Mouse (Mus musculus) ovary, postnatal 10 days (tissue): ENCODE results near the gene Ehmt2.
A peak's percentile ranks its signal among the peaks of the same experiment; 100 is the strongest.
"Not testable (repeated sequence)": the region's sequence is repeated elsewhere in the genome, so short reads cannot be mapped to it uniquely, and the experiment has no call there.

Experiments
- DNase-seq: peaks from one replicate; pipeline ENCODE4 v3.0.0; 2022; ENCODE audit warnings: low spot score

The Ehmt2 gene

DNA sequence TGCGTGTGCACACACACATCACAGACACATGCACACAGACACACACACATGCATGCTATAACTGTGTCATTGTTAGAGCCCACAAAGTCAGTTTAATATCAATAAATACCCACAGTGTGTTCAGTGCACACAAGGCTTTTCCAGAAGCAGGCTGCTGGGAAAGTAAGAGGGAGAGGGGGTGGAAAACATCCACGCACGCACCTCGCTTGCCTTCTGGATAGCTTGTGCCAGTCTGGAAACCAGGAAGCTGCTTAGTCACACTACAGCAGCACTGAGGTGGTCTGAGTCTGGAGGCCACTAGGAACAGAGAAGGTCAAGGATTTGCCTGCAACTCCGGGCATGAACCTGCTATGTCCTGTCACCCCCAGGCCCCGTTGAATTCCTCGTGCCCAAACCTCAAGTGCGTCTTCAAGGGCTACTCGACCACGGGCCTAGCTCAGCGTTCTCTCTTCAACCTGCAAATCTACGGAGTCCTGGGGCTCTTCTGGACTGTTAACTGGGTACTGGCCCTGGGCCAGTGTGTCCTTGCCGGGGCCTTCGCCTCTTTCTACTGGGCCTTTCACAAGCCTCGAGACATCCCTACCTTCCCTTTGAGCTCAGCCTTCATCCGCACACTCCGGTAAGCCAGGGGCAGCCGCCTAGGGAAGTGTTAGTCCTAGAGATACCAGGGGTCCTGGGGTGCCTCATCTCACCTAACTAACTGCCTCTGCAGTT lies 29.2 kb downstream of the Ehmt2 start:
- DNase-seq: no peak

- DNase-seq: no peak
Observed at GRCm38 (mm10) chr17:34928841-34929240, 30.6 kb downstream of the Ehmt2 start.

GRCm38 (mm10) chr17:34931061-34931734 lies 32.9 kb downstream of the Ehmt2 start, which contains the start of gene Neu1:
Gene Neu1, plus strand, starts transcription at chr17:34931253.
- peak; percentile 88 for DNase-seq

- no peak for DNase-seq
Observed at GRCm38 (mm10) chr17:34931735-34932098, 33.4 kb downstream of the Ehmt2 start.

GRCm38 (mm10) chr17:34932287-34932686 lies 34.0 kb downstream of the Ehmt2 start:
- no peak for DNase-seq

GRCm38 (mm10) chr17:34934031-34934430 lies 35.8 kb downstream of the Ehmt2 start:
- no peak for DNase-seq

DNA sequence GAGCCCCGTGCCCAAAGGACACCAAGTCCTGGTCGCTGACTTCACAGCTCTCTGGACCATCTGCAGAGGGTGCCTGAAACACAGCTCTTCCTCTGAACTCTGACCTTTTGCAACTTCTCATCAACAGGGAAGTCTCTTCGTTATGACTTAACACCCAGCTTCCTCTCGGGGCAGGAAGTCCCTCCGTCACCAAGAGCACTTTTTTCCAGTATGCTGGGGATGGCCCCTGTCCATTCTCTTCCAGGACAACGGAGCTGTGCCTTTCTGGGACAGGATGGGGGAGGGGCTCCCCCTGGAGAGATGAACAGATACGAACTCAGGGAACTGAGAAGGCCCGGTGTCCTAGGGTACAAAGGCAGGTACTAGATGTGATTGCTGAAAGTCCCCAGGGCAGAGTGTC lies 36.6 kb downstream of the Ehmt2 start:
- DNase-seq: no peak

DNA sequence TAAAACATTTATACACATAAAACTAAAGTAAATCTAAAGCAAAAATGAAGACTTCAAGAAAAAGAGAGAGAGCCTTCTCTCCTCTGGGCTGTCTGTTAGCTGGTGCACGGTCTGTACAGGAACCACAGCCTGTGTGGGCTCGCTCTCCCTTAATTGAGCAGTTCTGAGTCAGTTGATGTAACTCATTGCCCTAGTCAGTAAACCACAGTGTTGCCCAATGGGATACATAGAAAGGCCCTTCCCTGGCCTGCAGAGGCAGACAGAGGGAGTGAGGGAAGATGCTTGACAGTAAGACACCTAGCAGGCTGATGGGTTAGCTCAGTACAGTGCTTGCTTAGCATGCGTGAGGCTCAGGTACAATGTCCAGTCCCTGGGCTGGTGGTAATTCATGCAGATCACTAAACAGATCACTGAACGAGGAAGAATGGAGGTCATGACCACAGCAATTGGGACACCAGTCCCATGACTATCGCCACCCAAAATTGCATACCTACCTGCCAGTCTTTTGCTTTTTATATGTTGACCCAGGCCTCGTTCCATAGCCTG lies 39.8 kb downstream of the Ehmt2 start:
- DNase-seq: no peak

DNA sequence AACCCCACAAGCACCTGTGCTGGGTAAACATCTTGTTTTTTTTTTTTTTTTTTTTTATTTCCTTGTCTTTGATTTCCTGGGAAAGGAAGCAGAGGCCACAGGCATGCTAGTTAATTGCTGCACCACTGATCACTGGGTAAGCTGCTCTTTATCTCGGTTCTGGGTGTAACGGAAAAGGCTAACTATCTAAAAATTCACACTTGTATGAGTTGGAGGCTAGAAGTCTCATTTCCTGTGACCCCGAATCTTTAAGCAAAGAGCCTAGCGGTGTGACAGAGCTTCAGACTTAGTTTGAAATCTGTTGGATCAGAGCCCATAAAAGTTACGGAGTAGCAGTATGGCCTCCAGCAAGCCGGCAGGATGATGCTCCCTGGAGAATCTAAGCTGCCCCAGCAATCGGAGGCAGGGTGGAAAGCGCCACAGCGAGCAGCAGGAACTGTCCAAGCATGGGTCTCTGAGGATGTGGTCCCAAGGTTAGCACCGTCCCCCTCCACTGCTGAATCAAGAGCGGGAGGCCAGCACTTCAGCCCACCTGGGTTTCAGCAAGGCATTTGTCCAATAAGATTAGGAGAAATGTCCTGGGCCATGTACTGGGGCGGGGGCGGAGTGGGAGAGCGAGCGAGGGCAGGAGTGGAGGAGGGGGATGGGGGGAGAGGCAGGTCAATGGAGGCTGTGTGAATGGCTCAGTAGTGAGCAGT lies 43.2 kb downstream of the Ehmt2 start:
- no peak for DNase-seq

- no peak for DNase-seq
Observed at GRCm38 (mm10) chr17:34943128-34943815, 45.0 kb downstream of the Ehmt2 start.

DNA sequence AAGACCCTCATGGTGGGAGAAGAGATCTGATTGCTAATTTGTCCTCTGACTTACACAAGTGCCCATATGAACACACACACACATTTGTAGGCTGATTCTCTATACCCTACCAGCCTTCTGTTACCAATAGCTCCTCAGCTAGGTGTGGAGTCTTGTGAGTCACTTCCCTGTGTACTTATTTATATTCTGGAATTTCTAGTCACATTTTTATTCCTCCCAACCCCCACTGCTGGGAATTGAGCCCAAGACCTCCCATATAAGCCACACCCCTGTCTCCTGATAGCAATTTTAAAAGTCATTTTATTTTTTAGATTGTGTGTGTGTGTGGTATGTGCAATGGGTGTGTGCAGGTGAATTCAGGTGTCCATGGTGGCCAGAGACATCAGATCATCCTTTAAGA lies 46.1 kb downstream of the Ehmt2 start:
- DNase-seq: no peak

DNA sequence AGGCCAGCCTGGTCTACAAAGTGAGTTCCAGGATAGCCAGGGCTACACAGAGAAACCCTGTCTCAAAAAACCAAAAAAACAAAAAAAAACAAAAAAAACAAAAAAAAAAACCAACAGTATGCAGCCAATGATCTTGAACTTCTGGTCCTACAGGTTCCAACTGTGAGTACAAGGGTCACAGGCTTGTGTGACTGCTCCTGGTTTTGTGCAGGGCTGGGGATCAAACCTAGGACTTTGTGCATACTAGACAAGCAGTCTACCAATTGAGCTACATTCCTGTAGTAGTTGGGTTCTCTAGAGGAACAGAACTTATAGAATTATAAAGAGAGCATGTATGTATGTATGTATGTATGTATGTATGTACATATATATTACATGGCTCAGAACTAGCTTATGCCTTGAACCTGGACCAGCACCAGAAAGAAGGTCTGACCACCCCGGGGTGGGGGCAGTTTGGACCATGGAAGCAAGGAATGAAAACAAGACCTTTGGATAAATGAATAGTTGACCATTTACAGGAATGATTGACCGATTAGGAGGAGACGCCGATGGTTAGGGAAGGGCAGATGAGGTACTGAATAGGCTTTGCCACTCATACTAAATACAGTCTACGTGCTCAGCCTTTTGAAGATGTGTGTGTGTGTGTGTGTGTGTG lies 48.3 kb downstream of the Ehmt2 start:
- no peak for DNase-seq

GRCm38 (mm10) chr17:34947606-34948005 lies 49.3 kb downstream of the Ehmt2 start:
- no peak for DNase-seq

DNA sequence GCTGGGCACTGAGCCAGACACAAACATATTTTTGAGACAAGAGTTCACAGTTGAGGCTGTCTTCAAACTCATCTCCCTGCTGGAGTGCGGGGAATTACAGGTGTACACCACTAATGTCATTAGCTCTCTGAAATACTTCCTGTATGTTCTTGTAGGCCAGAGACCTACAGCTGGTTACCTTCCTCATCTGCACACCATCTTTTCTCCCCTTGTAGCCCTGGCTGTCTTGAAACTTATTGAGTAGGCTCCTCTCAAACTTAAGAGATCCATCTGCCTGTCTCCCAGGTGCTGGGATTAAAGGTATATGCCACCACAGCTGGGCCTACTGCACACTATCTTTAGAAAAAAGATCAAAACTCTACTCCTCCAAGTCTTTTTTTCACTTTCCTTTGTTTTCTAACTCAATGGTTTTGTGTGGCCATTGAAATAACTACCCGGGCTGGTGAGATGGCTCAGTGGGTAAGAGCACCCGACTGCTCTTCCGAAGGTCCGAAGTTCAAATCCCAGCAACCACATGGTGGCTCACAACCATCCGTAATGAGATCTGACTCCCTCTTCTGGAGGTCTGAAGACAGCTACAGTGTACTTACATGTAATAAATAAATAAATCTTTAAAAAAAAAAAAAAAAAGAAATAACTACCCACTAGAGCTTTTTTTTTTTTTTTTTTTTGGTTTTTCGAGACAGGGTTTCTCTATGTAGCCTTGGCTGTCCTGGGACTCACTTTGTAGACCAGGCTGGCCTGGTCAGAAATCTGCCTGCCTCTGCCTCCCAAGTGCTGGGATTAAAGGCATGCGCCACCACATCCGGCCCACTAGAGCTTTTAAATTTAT lies 50.7 kb downstream of the Ehmt2 start:
- DNase-seq: not testable (repeated sequence)

GRCm38 (mm10) chr17:34949553-34949969 lies 51.3 kb downstream of the Ehmt2 start:
- DNase-seq: no peak

DNA sequence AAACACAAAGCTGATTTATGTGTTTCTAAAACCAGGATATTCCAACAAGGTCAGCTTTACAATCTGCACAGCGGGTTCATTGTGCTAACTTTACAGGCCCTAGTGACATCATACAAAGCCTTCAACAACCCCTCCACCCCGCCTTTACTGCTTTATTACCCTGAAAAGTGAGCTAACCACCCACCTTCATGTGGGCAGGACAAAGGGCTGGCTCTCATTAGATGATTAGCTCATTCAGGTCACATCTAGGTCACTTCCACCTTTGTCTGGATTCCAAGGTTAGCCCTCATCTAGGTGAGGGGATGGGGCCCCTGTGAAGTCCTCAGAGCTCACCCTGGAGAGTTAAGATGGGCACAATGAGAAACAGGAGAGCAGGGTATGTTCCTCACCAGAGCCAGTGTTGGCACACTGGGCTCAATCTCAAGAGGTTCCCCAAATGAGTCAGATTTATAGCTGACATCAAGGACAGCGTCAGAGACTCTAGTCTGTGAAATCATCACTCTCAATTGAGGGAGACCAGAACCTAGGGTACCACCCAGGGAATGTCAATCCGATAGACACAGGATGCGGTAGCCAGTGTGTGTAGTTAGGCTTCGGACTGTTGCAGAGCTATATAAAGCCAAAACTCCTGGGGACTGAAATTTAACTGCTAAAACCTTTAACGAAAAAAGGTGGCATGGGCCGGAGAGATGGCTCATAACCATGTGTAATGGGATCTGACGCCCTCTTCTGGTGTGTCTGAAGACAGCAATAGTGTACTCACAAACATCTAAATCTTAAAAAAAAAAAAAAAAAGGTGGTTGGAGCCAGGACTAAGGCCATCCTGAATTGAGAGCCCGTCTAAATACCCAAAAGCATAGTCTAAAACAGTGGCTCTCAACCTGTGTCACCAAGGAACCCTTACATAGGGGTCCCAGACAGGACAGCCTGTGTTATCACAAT lies 52.5 kb downstream of the Ehmt2 start:
- DNase-seq: no peak

- no peak for DNase-seq
Observed at GRCm38 (mm10) chr17:34951636-34952377, 53.5 kb downstream of the Ehmt2 start.

DNA sequence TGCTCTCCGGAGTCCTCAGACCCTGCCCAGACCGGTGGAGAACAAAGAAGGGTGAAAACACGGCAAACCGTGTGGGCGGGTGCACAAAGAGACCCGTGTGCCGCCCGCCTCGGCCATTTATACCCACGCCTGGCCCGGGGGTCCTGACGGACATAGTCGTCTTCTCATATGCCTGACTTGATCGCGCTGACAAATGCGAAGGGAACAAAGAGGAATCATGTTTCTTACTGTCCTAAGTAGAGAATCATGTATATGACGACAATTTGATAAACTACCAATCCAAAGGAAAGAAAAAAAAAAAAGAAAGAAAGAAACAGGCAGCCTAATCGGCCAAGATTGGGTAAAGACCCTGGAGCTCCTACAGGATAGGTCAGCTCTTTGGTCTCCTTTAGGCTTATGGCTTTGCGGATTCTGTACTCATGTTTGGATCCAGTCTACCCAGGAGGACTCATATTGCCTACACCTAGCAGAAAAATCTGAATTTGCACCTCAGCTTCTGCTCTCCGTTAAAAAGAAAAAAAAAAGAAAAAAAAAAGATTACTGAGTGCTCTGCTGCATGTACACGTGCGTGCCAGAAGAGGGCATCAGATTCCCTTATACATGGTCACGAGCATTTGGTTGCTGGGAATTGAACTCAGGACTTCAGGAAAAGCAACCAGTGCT lies 54.2 kb downstream of the Ehmt2 start:
- peak; percentile 81 for DNase-seq
